Mouse (Mus musculus): ENCODE measurements around the gene Card6. TPM values are rescaled to one million over a fixed set of nuclear protein-coding genes. Genes with fewer than 3 reads are reported as not detected.

The Card6 gene
- polyA plus RNA-seq, 1 experiment from 2014 or later = 1.6 TPM

- no peak overlapping the region for H3K9ac ChIP-seq
- no peak overlapping the region for H3K4me2 ChIP-seq
- no peak overlapping the region for H3K27ac ChIP-seq
- no peaks in the 10 kb centered on the region for H3K36me3 ChIP-seq
- no peaks in the 10 kb centered on the region for H3K27me3 ChIP-seq (replicated peaks)
- WGBS = 46% methylated on average over 2 of the region's 2 CpGs
- no peak for ATAC-seq (ENCODE audit: insufficient read depth, low FRiP score, low read depth)
- H3K9me3 ChIP-seq = no peaks in the 10 kb centered on the region
- no peaks in the 10 kb centered on the region for H3K4me1 ChIP-seq
- H3K4me3 ChIP-seq (replicated peaks) = no peak overlapping the region
Measured at GRCm38 (mm10) chr15:5106293-5106692, 2.0 kb downstream of the Card6 start.

- Histone ChIP-seq H3K27ac (no peak overlapping the region), H3K4me3 (replicated peaks) (no peak overlapping the region), H3K4me2 (no peak overlapping the region), H3K36me3 (no peaks in the 10 kb centered on the region), H3K4me1 (no peaks in the 10 kb centered on the region), H3K9ac (no peak overlapping the region), H3K27me3 (replicated peaks) (no peaks in the 10 kb centered on the region), H3K9me3 (no peaks in the 10 kb centered on the region)
- 81% methylated on average over 6 of the region's 6 CpGs for WGBS
- ATAC-seq (ENCODE audit: insufficient read depth, low FRiP score, low read depth) = no peak
Measured at GRCm38 (mm10) chr15:5105891-5106290, 2.4 kb downstream of the Card6 start.

- no peak overlapping the region for H3K9ac ChIP-seq
- no peaks in the 10 kb centered on the region for H3K27me3 ChIP-seq (replicated peaks)
- no peak overlapping the region for H3K4me3 ChIP-seq (replicated peaks)
- H3K9me3 ChIP-seq = no peaks in the 10 kb centered on the region
- ATAC-seq (ENCODE audit: insufficient read depth, low FRiP score, low read depth) = no peak
- no peak overlapping the region for H3K4me2 ChIP-seq
- 92% methylated on average over 4 of the region's 4 CpGs for WGBS
- H3K36me3 ChIP-seq = no peaks in the 10 kb centered on the region
- no peak overlapping the region for H3K27ac ChIP-seq
- no peaks in the 10 kb centered on the region for H3K4me1 ChIP-seq
Measured at GRCm38 (mm10) chr15:5102312-5102711, 6.0 kb downstream of the Card6 start.

GRCm38 (mm10) chr15:5097376-5097775 lies 11.0 kb downstream of the Card6 start:
- Histone ChIP-seq H3K9ac (no peak overlapping the region), H3K4me1 (no peaks in the 10 kb centered on the region), H3K4me2 (no peak overlapping the region), H3K36me3 (no peaks in the 10 kb centered on the region), H3K27me3 (replicated peaks) (no peaks in the 10 kb centered on the region), H3K4me3 (replicated peaks) (no peak overlapping the region), H3K27ac (no peak overlapping the region), H3K9me3 (no peaks in the 10 kb centered on the region)
- no peak for ATAC-seq (ENCODE audit: insufficient read depth, low FRiP score, low read depth)
- WGBS = 86% methylated on average over 1 of the region's 1 CpGs

- no peaks in the 10 kb centered on the region for H3K9me3 ChIP-seq
- no peaks in the 10 kb centered on the region for H3K4me1 ChIP-seq
- no peak for ATAC-seq (ENCODE audit: insufficient read depth, low FRiP score, low read depth)
- no peak overlapping the region for H3K4me3 ChIP-seq (replicated peaks)
- H3K4me2 ChIP-seq = no peak overlapping the region
- H3K9ac ChIP-seq = no peak overlapping the region
- H3K27me3 ChIP-seq (replicated peaks) = no peaks in the 10 kb centered on the region
- no peak overlapping the region for H3K27ac ChIP-seq
- WGBS = 81% methylated on average over 11 of the region's 11 CpGs
- no peaks in the 10 kb centered on the region for H3K36me3 ChIP-seq
Measured at GRCm38 (mm10) chr15:5095534-5096301, 12.6 kb downstream of the Card6 start.

GRCm38 (mm10) chr15:5090131-5090530 lies 18.2 kb downstream of the Card6 start:
- whole genome bisulfite sequencing = 90% methylated on average over 10 of the region's 10 CpGs
- no peak for ATAC-seq (ENCODE audit: insufficient read depth, low FRiP score, low read depth)

GRCm38 (mm10) chr15:5088850-5089608 lies 19.3 kb downstream of the Card6 start:
- no peaks in the 10 kb centered on the region for H3K9me3 ChIP-seq
- H3K4me3 ChIP-seq (replicated peaks) = no peak overlapping the region
- no peak for ATAC-seq (ENCODE audit: insufficient read depth, low FRiP score, low read depth)
- H3K4me1 ChIP-seq = no peaks in the 10 kb centered on the region
- H3K9ac ChIP-seq = no peak overlapping the region
- no peak overlapping the region for H3K27ac ChIP-seq
- 68% methylated on average over 7 of the region's 7 CpGs for WGBS
- no peak overlapping the region for H3K4me2 ChIP-seq
- H3K36me3 ChIP-seq = no peaks in the 10 kb centered on the region
- no peaks in the 10 kb centered on the region for H3K27me3 ChIP-seq (replicated peaks)

More at GRCm38 (mm10) chr15:5090131-5090530, 18.2 kb downstream of the Card6 start:
- Histone ChIP-seq H3K4me1 (no peaks in the 10 kb centered on the region), H3K36me3 (no peaks in the 10 kb centered on the region), H3K9me3 (no peaks in the 10 kb centered on the region), H3K27me3 (replicated peaks) (no peaks in the 10 kb centered on the region), H3K27ac (no peak overlapping the region), H3K9ac (no peak overlapping the region), H3K4me3 (replicated peaks) (no peak overlapping the region), H3K4me2 (no peak overlapping the region)

GRCm38 (mm10) chr15:5086162-5086561 lies 22.2 kb downstream of the Card6 start:
- Histone ChIP-seq H3K9ac (no peak overlapping the region), H3K27me3 (replicated peaks) (no peaks in the 10 kb centered on the region), H3K4me3 (replicated peaks) (no peak overlapping the region), H3K4me1 (no peaks in the 10 kb centered on the region), H3K27ac (no peak overlapping the region), H3K36me3 (no peaks in the 10 kb centered on the region), H3K4me2 (no peak overlapping the region), H3K9me3 (no peaks in the 10 kb centered on the region)
- ATAC-seq (ENCODE audit: insufficient read depth, low FRiP score, low read depth) = no peak
- WGBS = 14% methylated on average over 2 of the region's 2 CpGs

GRCm38 (mm10) chr15:5081235-5081634 lies 27.1 kb downstream of the Card6 start:
- Histone ChIP-seq H3K4me3 (replicated peaks) (no peak overlapping the region), H3K9me3 (no peaks in the 10 kb centered on the region), H3K4me2 (no peak overlapping the region), H3K27ac (no peak overlapping the region), H3K4me1 (no peaks in the 10 kb centered on the region), H3K27me3 (replicated peaks) (no peaks in the 10 kb centered on the region), H3K36me3 (no peaks in the 10 kb centered on the region), H3K9ac (no peak overlapping the region)
- 72% methylated on average over 1 of the region's 1 CpGs for WGBS
- ATAC-seq (ENCODE audit: insufficient read depth, low FRiP score, low read depth) = no peak

GRCm38 (mm10) chr15:5068801-5069518 lies 39.4 kb downstream of the Card6 start:
- Histone ChIP-seq H3K27me3 (replicated peaks) (no peaks in the 10 kb centered on the region), H3K4me2 (no peak overlapping the region), H3K4me1 (no peaks in the 10 kb centered on the region), H3K4me3 (replicated peaks) (no peak overlapping the region), H3K9me3 (no peaks in the 10 kb centered on the region), H3K27ac (no peak overlapping the region), H3K36me3 (no peaks in the 10 kb centered on the region), H3K9ac (no peak overlapping the region)
- 56% methylated on average over 15 of the region's 15 CpGs for WGBS
- no peak for ATAC-seq (ENCODE audit: insufficient read depth, low FRiP score, low read depth)

GRCm38 (mm10) chr15:5063635-5064034 lies 44.7 kb downstream of the Card6 start, which contains the start of gene C7:
TSS of gene C7 (minus strand) at chr15:5063740.
- Histone ChIP-seq H3K4me1 (no peaks in the 10 kb centered on the region), H3K27me3 (replicated peaks) (no peaks in the 10 kb centered on the region), H3K27ac (no peak within 1 kb of the TSS), H3K36me3 (no peaks in the 10 kb centered on the region), H3K4me2 (no peak within 1 kb of the TSS), H3K9me3 (no peaks in the 10 kb centered on the region), H3K9ac (no peak within 1 kb of the TSS), H3K4me3 (replicated peaks) (no peak within 1 kb of the TSS)
- no peak for ATAC-seq (ENCODE audit: insufficient read depth, low FRiP score, low read depth)
